ENCODE assay signal across 8 mouse cellular contexts in genomic region chr19:44069121-44069913, GRCm38 (mm10). TPM values are rescaled to one million over a fixed set of nuclear protein-coding genes. Genes with fewer than 3 reads are reported as not detected.
DNase-seq lines count a peak whose midpoint lies in the region; ATAC-seq and TF ChIP-seq lines count a peak whose summit lies in the region.

Gene Erlin1, minus strand, starts transcription at chr19:44069785.

- no peak for TF ChIP-seq EP300 in CH12.LX (IDR thresholded peaks at IDR 0.05; ENCODE audit: low read length)

- H3K36me3 ChIP-seq in CH12.LX (replicated peaks in 1 of 2; ENCODE audit: control insufficient read depth in 1 of 2, insufficient read depth in 1 of 2, low read length in 1 of 2), result peaks cover 6 to 39% of the 10 kb centered on the region in 2 experiments
- peaks cover 15% of the 10 kb centered on the region for H3K36me3 ChIP-seq in forebrain, embryonic 10.5 days (replicated peaks)
- no peaks in the 10 kb centered on the region for H3K36me3 ChIP-seq in heart, embryonic 15.5 days
- peaks cover 8% of the 10 kb centered on the region for H3K36me3 ChIP-seq in liver, embryonic 13.5 days
- peaks cover 7% of the 10 kb centered on the region for H3K36me3 ChIP-seq in stomach, embryonic 14.5 days (ENCODE audit: control insufficient read depth, insufficient read depth, low read length)

- no peak for TF ChIP-seq CTCF in CH12.LX (conservative IDR thresholded peaks at IDR 0.05 in 1 of 2, IDR thresholded peaks at IDR 0.05 in 1 of 2; ENCODE audit: low read depth in 2 of 2, low read length in 2 of 2)

- peak within 1 kb of the TSS; percentile 83 for H3K4me2 ChIP-seq in CH12.LX (ENCODE audit: insufficient read depth, low read depth, poor library complexity, severe bottlenecking)
- H3K4me2 ChIP-seq in heart, embryonic 15.5 days, result peak within 1 kb of the TSS; percentile 80
- peak within 1 kb of the TSS; percentile 99 for H3K4me2 ChIP-seq in liver, embryonic 13.5 days
- peak within 1 kb of the TSS; percentile 83 for H3K4me2 ChIP-seq in stomach, embryonic 14.5 days (replicated peaks; ENCODE audit: low read depth, low read length)

- in situ Hi-C loops in CH12.LX (cut with MboI; ENCODE audit: low pct_ligation_motif_present, low pct_unique_long_range_greater_than_20kb, low sequenced_read_pairs), result no loop called here

- H3K27me3 ChIP-seq in CH12.LX (replicated peaks), result no peaks in the 10 kb centered on the region
- no peaks in the 10 kb centered on the region for H3K27me3 ChIP-seq in forebrain, embryonic 10.5 days (ENCODE audit: poor library complexity, severe bottlenecking)
- no peaks in the 10 kb centered on the region for H3K27me3 ChIP-seq in heart, embryonic 15.5 days
- no peaks in the 10 kb centered on the region for H3K27me3 ChIP-seq in liver, embryonic 13.5 days
- H3K27me3 ChIP-seq in stomach, embryonic 14.5 days (ENCODE audit: control insufficient read depth, insufficient read depth, low read length), result no peaks in the 10 kb centered on the region

- peak; percentile 87 for ATAC-seq in heart, embryonic 15.5 days (replicated peaks; ENCODE audit: insufficient number of reproducible peaks, insufficient read depth, low FRiP score, low read depth)
- peak; percentile 92 for ATAC-seq in liver, embryonic 13.5 days (ENCODE audit: low read depth)
- peak; percentile 92 for ATAC-seq in stomach, embryonic 14.5 days (ENCODE audit: insufficient number of reproducible peaks, insufficient read depth, low FRiP score, low read depth)

- TF ChIP-seq POLR2A in CH12.LX (IDR thresholded peaks at IDR 0.05; ENCODE audit: low read depth, low read length), result peak; percentile 77; the same call in 1 of the 2 replicates

- H3K9me3 ChIP-seq in CH12.LX (replicated peaks; ENCODE audit: low read length), result no peaks in the 10 kb centered on the region
- H3K9me3 ChIP-seq in forebrain, embryonic 10.5 days, result no peaks in the 10 kb centered on the region
- no peaks in the 10 kb centered on the region for H3K9me3 ChIP-seq in heart, embryonic 15.5 days (replicated peaks)
- H3K9me3 ChIP-seq in liver, embryonic 13.5 days (replicated peaks), result no peaks in the 10 kb centered on the region
- no peaks in the 10 kb centered on the region for H3K9me3 ChIP-seq in stomach, embryonic 14.5 days (ENCODE audit: control insufficient read depth, low read depth, low read length)

- H3K79me2 ChIP-seq in CH12.LX (replicated peaks; ENCODE audit: control insufficient read depth, extremely low read depth, insufficient read depth, poor library complexity, severe bottlenecking), result peaks cover 8% of the 10 kb centered on the region

- dilution Hi-C loops in CH12.LX (cut with MboI; ENCODE audit: extremely low pct_ligation_motif_present, extremely low pct_unique_long_range_greater_than_20kb, low sequenced_read_pairs), result no loop called here

- H3K4me3 ChIP-seq in CH12.LX (replicated peaks in 1 of 3; ENCODE audit: low read depth in 2 of 3, low read length in 2 of 3, poor library complexity in 1 of 3), result peak within 1 kb of the TSS; percentile 80 to 84 (median 84)
- peak within 1 kb of the TSS; percentile 79 for H3K4me3 ChIP-seq in forebrain, embryonic 10.5 days
- peak within 1 kb of the TSS; percentile 91 for H3K4me3 ChIP-seq in heart, embryonic 15.5 days
- H3K4me3 ChIP-seq in liver, embryonic 13.5 days (replicated peaks), result peak within 1 kb of the TSS; percentile 77
- H3K4me3 ChIP-seq in stomach, embryonic 14.5 days (ENCODE audit: low read depth, low read length), result peak within 1 kb of the TSS; percentile 79

- H3K27ac ChIP-seq in CH12.LX (ENCODE audit: insufficient read depth, low read depth), result peak within 1 kb of the TSS; percentile 64
- peak within 1 kb of the TSS; percentile 87 for H3K27ac ChIP-seq in forebrain, embryonic 10.5 days
- peak within 1 kb of the TSS; percentile 71 for H3K27ac ChIP-seq in heart, embryonic 15.5 days
- H3K27ac ChIP-seq in liver, embryonic 13.5 days, result peak within 1 kb of the TSS; percentile 71
- peak within 1 kb of the TSS; percentile 69; the same call in 1 of the 2 replicates for H3K27ac ChIP-seq in stomach, embryonic 14.5 days (ENCODE audit: low read length)

- peak; percentile 73 for DNase-seq in CH12.LX (ENCODE audit: extremely low read depth)
- DNase-seq in c-Kit-positive CD71-negative TER-119-negative erythroid progenitor cells, embryonic 14.5 days (ENCODE audit: low read depth), result peak; percentile 71
- peak; percentile 84 for DNase-seq in forebrain, embryonic 10.5 days (ENCODE audit: extremely low spot score, low spot score)
- DNase-seq in kidney, postnatal 25 days, result peak; percentile 92 to 95
- peak; percentile 80 for DNase-seq in liver, embryonic 13.5 days
- peak; percentile 67 to 80 for DNase-seq in natural killer cell, adult 2 months (ENCODE audit: low spot score in 2 of 2)

- H3K4me1 ChIP-seq in CH12.LX (ENCODE audit: control insufficient read depth in 1 of 2, insufficient read depth in 2 of 2), result peaks cover 3 to 40% of the 10 kb centered on the region in 2 experiments; a peak in 3 of 4 replicates
- peaks cover 27% of the 10 kb centered on the region for H3K4me1 ChIP-seq in forebrain, embryonic 10.5 days
- peaks cover 6% of the 10 kb centered on the region; the same call in 1 of the 2 replicates for H3K4me1 ChIP-seq in heart, embryonic 15.5 days (replicated peaks)
- peaks cover 32% of the 10 kb centered on the region for H3K4me1 ChIP-seq in liver, embryonic 13.5 days (replicated peaks)
- 0 out of 2 replicates have a peak, but pooled peaks cover 3% of the 10 kb centered on the region for H3K4me1 ChIP-seq in stomach, embryonic 14.5 days (ENCODE audit: control insufficient read depth, insufficient read depth, low read length)

- H3K9ac ChIP-seq in CH12.LX (ENCODE audit: insufficient read depth, low read depth), result peak within 1 kb of the TSS; percentile 67
- H3K9ac ChIP-seq in heart, embryonic 15.5 days, result peak within 1 kb of the TSS; percentile 81
- H3K9ac ChIP-seq in liver, embryonic 13.5 days, result peak within 1 kb of the TSS; percentile 78
- H3K9ac ChIP-seq in stomach, embryonic 14.5 days (replicated peaks; ENCODE audit: low read depth, low read length), result peak within 1 kb of the TSS; percentile 78

- WGBS in forebrain, embryonic 10.5 days, result under 1% methylated on average over 75 of the region's 75 CpGs
- under 1% methylated on average over 64 of the region's 75 CpGs for WGBS in heart, embryonic 15.5 days
- WGBS in liver, embryonic 13.5 days (ENCODE audit: insufficient replicate concordance), result under 1% methylated on average over 72 of the region's 75 CpGs
- under 1% methylated on average over 74 of the region's 75 CpGs for WGBS in stomach, embryonic 14.5 days

- TF ChIP-seq RAD21 in CH12.LX (IDR thresholded peaks at IDR 0.05; ENCODE audit: low read depth, low read length), result no peak

TF ChIP-seq in CH12.LX, 34 proteins besides CTCF, POLR2A, EP300 and RAD21:
- TF ChIP-seq MAZ (IDR thresholded peaks at IDR 0.05; ENCODE audit: low read depth, low read length), result peak; percentile 91; the same call in 1 of the 2 replicates
- TF ChIP-seq GABPA (IDR thresholded peaks at IDR 0.05; ENCODE audit: insufficient replicate concordance, low read depth, low read length), result no peak
- TF ChIP-seq HCFC1 (IDR thresholded peaks at IDR 0.05; ENCODE audit: low read depth, low read length), result peak; percentile 70
- TF ChIP-seq MAFK (IDR thresholded peaks at IDR 0.05; ENCODE audit: insufficient replicate concordance, low read length), result no peak
- peak; percentile 21; the same call in 1 of the 2 replicates for TF ChIP-seq MEF2A (IDR thresholded peaks at IDR 0.05; ENCODE audit: borderline replicate concordance, low read depth, low read length)
- TF ChIP-seq ZKSCAN1 (IDR thresholded peaks at IDR 0.05; ENCODE audit: borderline replicate concordance, low read depth, low read length), result no peak
- peak; percentile 92 for TF ChIP-seq NRF1 (IDR thresholded peaks at IDR 0.05; ENCODE audit: low read depth, low read length)
- TF ChIP-seq MYC (IDR thresholded peaks at IDR 0.05; ENCODE audit: low read depth, low read length), result 0 out of 2 replicates have a peak, but pooled peaks have one; percentile 11
- peak; percentile 87; the same call in 1 of the 2 replicates for TF ChIP-seq UBTF (IDR thresholded peaks at IDR 0.05; ENCODE audit: low read depth, low read length)
- TF ChIP-seq SIN3A (IDR thresholded peaks at IDR 0.05; ENCODE audit: low read length), result peak; percentile 34; the same call in 1 of the 2 replicates
- TF ChIP-seq MXI1 (IDR thresholded peaks at IDR 0.05; ENCODE audit: low read depth, low read length), result peak; percentile 94; the same call in 1 of the 2 replicates
- TF ChIP-seq ZMIZ1 (IDR thresholded peaks at IDR 0.05; ENCODE audit: low read depth, low read length), result peak; percentile 60; the same call in 1 of the 2 replicates
- TF ChIP-seq MAX (IDR thresholded peaks at IDR 0.05; ENCODE audit: low read length), result peak; percentile 77
- TF ChIP-seq BHLHE40 (IDR thresholded peaks at IDR 0.05; ENCODE audit: low read depth, low read length), result peak; percentile 97
- peak; percentile 64 for TF ChIP-seq NELFE (IDR thresholded peaks at IDR 0.05; ENCODE audit: low read depth, low read length)
- no peak; the same call in 1 of the 2 replicates for TF ChIP-seq IRF4 (IDR thresholded peaks at IDR 0.05; ENCODE audit: low read depth, low read length)
- TF ChIP-seq CHD2 (IDR thresholded peaks at IDR 0.05; ENCODE audit: low read length), result peak; percentile 94
- TF ChIP-seq TBP (conservative IDR thresholded peaks at IDR 0.05; ENCODE audit: low read depth, low read length), result 0 out of 2 replicates have a peak, but pooled peaks have one; percentile 18
- TF ChIP-seq TCF12 (IDR thresholded peaks at IDR 0.05; ENCODE audit: low read depth, low read length), result peak; percentile 40; the same call in 1 of the 2 replicates

RNA-seq across cellular contexts. Expression of gene Erlin1, which starts in this region (rescaled TPM):
- 9.3 and 9.7 TPM in 2 replicates for total RNA-seq in CH12.LX (2012; rRNA removed)
- 26.6 TPM in 2 replicates for total RNA-seq in CH12.LX (2014; rRNA removed)
- polyA plus RNA-seq in CH12.LX (2012; ENCODE audit: insufficient read length, low read depth), result 22.7 and 25.9 TPM in 2 replicates
- polyA plus RNA-seq in forebrain, embryonic 10.5 days (2016; fragmentation: Nextera tagmentation; extraction: Ambion mirVana), result 21.3 and 26.3 TPM in 2 replicates
- polyA plus RNA-seq in heart, embryonic 15.5 days (2015; fragmentation: Nextera tagmentation; extraction: Ambion mirVana), result 14.0 and 16.9 TPM in 2 replicates
- 14.7 and 17.9 TPM in 2 replicates for polyA plus RNA-seq in liver, embryonic 13.5 days (2015; fragmentation: Nextera tagmentation; extraction: Ambion mirVana)
- polyA plus RNA-seq in stomach, embryonic 14.5 days (2014; fragmentation: Nextera tagmentation; extraction: Ambion mirVana), result 38.9 and 42.7 TPM in 2 replicates

Comparison
In these comparisons a context has a peak if more than half of its experiments do, and no peak if none do; other contexts are left out.
1. Peak in every context shown above with its lines: DNase-seq, ATAC-seq, H3K4me3 ChIP-seq and H3K27ac ChIP-seq.